Mouse (Mus musculus) bone marrow, adult 2 months (tissue): ENCODE measurements around the gene Wscd2.

Experiments
- CTCF ChIP-seq: fragments of 200-500 bp; IDR thresholded peaks from 2 replicates; pipeline ENCODE4 v1.5.1; 2011; ENCODE audit warnings: low read length, control low read depth; ENCODE audit not compliant: control insufficient read depth, insufficient read depth
- POLR2A ChIP-seq: fragments of 200-500 bp; IDR thresholded peaks from 2 replicates; pipeline ENCODE4 v1.6.1; 2011; ENCODE audit warnings: low read depth, mild to moderate bottlenecking, control low read depth, low read length, borderline replicate concordance; ENCODE audit not compliant: control insufficient read depth

- no peak for TF ChIP-seq POLR2A
- no peak for TF ChIP-seq CTCF
These were observed 30.2 kb upstream of the Wscd2 start for GRCm38 (mm10) chr5:113459942-113460341.
